Mouse (Mus musculus) v-Abl transformed pro-B cells (cell line): ENCODE measurements around the gene Vmn1r235.
"Not testable (repeated sequence)": the region's sequence is repeated elsewhere in the genome, so short reads cannot be mapped to it uniquely, and the experiment has no call there.

Source experiments
- in situ Hi-C, 2 experiments: fragments of 400-800 bp; cut with MboI; formaldehyde crosslinking; loops; one replicate each; pipeline ENCODE4 v1.15.1; 2025; ENCODE audit not compliant: unreplicated experiment in 2 of 2

Vmn1r235 gene

DNA sequence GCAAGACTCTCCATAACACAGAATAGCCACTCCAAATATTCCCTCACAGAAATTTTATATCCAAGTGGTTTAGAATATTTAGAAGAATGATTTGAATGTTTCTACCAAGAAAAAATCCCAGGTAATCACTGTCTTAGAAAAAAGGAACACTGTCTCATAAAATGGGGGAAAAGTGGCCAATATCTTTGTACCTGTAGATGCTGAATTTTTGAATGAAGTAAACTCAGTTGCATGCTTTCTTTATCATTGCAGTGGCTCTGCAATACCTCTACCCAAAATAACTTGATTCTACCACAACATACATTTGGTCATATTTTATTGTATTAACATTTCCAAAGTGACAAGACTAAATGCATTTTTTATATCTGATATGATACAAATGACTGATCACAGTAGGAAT lies at the start of gene Vmn1r235:
Gene Vmn1r235, plus strand, starts transcription at position 301 of the 400 bp plus-strand sequence.
- in situ Hi-C loops = loop anchor here in 1 of 2 experiments (25.0 kb wide), 1 partner anchor 781 kb away; no protein-coding TSS in a partner anchor

DNA sequence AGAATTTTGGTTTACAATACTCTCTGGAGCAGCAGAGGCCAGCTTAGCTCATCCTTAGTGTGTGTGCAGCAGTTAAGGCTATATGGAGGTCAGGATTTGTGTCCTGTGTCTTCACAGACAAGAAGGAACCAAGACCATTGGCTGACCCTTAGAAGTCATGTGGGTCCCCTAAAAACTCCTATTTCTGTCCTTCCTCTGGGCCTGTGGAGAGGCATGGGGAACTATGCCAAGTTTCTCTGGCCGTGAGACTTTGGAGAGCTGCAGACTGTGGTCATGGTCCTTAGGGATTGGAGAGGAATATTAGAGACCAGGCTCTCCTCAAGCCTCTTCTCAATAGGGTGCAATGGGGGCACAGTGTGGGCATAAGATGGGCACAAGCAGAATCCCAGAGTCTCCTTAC lies 45.1 kb upstream of the Vmn1r235 start:
- in situ Hi-C loops = not testable (repeated sequence)

DNA sequence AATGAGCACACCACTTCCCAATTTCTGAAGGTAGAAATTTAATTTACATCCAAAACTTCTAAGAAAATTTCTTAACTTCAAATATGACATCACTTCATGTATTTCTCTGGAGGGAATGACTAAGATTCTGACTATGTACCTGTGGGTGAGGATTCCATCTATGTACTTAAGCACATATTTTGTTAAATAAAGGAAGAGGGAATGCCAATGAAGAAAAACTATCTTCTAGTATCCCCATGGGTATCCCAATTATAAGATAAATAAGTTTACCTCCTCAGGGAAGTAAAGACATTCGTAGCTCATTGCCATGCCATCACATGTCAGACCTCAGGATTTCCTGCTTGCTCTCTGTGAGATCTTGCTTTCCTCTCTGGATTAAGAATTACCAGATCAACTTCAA lies 30.4 kb upstream of the Vmn1r235 start, which contains the start of gene Vmn1r234:
Gene Vmn1r234, plus strand, starts transcription at position 301 of the 400 bp plus-strand sequence.
- in situ Hi-C loops = loop anchor here in 1 of 2 experiments (25.0 kb wide), 1 partner anchor 1187 kb away; the partner anchor contains the start of gene Zfp946

DNA sequence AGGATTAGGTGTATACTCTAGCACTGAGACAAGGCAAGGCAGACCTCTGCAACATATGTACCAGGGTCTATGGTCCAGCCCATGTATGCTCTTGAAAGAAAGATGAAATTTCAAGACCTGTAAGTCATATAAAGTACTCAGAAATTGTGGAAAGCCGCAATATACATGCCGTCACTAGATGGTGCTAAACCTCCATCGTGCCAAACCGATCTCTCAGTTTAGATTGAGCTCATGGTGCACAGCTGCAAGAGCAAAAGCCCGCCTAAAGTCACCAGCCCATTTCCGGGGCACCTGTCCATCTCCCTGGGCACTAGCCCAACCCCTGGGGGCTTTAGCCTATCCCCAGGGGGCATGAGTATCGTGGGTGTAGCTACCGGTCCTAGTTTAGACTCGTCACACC lies 24.6 kb upstream of the Vmn1r235 start:
- in situ Hi-C loops = loop anchor here (10.0 to 25.0 kb wide), 2 partner anchors 803 to 1181 kb away; partner anchors contain the start of gene Zfp946 (in 1 of the 2)

DNA sequence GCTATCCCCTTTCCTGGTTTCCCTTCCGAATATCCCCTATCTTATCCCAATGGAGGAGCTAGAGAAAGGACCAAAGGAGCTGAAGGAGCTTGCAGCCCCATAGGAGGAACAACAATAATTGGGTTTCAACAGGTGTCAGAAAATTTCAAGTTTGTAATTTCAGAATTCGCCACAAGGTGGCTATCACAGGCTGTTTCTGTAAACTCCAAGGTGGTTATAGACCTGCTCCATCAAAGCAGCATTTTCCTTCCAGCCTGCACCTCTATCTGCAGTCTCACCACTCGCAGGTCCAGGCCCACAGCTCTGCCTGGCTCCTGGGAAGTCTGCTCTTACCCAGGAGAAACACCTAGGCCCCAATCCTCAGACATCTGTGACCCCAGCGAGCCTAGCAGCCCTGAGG lies 15.9 kb downstream of the Vmn1r235 start:
- in situ Hi-C loops = loop anchor here (5.0 to 25.0 kb wide), 4 partner anchors 150 to 765 kb away; partner anchors contain the start of gene Zfp54 (in 2 of the 2)

DNA sequence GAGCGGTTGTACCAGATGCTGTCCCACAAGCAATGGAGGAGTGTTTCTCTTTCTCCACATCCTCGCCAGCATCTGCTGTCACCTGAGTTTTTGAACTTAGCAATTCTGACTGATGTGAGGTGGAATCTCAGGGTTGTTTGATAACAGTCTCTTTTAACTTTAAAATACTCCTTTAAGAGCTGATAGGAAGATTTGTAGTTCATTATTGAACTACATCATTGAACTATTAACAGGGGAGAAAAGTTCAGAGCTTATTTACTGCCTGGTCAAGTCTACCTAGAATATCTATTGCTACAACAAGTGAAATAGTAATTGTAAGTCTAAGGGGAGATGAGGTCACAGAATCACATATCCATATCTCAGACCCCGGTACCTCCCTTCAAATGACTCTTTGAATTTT lies 26.4 kb downstream of the Vmn1r235 start, which contains the start of gene Vmn1r236:
Gene Vmn1r236, plus strand, starts transcription at position 301 of the 400 bp plus-strand sequence.
- in situ Hi-C loops = no loop called here

DNA sequence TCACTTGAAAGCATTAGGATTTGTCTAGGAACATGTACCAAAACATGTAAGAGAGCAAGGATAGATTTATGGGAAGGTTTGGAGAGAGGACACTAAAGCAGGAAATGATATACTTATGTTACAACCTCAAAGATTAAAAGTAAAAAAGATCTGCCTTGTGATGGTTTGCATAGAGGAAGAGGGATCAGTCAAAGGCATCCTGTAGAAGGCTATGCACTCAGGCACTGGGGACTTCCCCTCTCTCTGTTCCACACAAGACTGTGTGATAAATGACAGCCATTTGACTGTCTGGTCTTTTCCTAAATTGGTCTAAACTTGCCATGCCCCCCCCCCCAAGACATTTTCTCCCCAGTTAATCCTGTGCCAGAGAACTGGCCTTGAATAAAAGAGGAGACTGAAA lies 28.2 kb downstream of the Vmn1r235 start:
- in situ Hi-C loops = no loop called here

DNA sequence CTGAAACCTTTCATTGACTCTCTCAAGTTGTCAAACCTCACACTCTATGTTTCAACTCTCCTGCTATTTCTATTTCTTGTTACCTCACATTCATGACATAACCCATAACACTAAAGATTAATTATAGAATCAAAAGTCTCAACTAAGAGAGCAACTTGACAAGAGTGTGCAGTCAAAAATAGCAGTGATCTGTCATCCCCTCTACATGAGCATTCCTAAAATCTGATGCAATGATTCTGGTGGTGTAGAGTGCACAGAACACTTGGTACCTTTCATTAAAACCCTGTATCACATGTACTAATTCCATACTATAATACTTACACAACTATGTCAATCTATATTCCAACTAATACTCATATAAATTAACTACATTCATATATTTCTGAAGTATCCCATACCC lies 33.5 kb downstream of the Vmn1r235 start:
- in situ Hi-C loops = no loop called here

DNA sequence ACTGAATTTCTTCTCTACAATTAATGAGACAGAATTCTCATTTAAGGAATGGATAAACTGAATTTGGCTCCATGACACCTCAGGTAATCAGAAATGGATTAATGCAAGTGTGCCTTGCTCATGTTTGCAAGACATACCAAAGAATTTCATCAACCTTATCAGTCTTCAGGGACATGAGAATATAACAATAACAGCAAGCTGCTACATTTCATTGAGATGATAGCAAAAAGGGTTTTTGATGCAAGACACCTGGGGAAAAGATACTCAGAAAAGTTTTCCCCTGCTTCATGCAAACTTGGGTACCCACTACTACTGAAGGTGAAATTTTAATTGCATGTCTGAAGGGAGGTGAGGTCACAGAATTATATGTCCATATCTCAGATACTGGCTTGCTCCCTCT lies 55.4 kb downstream of the Vmn1r235 start, which contains the start of gene Vmn1r237:
Gene Vmn1r237, plus strand, starts transcription at position 301 of the 400 bp plus-strand sequence.
- in situ Hi-C loops = no loop called here
